Mouse (Mus musculus): ENCODE data around the gene Ankrd13d.

DNA sequence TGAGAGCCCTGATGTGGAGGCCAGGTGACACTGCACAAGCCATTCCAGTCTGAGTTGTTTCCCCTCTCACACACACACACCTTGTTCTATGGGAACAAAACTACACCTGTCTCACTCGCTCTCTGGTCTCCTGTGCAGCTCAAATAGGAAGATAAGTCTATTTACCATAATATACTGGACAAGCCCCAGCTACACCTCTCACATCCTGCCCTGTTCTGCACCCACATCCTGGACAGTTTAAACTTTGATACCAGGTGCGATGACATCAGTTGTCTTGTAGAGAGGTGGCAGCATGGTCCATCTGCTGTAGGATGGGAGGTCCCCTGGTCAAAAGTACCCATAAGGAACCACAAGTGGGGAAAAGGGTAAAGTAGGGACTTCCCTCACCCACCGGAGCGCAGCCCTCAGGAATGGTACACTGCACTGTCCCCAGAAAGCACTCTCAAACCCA, 22.0 kb upstream of the Ankrd13d start:
- TF ChIP-seq GATA1 (IDR thresholded peaks at IDR 0.05; ENCODE audit: low read length) (no peak), TAL1 (IDR thresholded peaks at IDR 0.05; ENCODE audit: low read length) (no peak)

Data from erythroblast, embryonic 14.5 days (primary cell).